Mouse (Mus musculus) E14TG2a.4 (cell line): ENCODE measurements around the gene Stap2.
A peak's percentile ranks its signal among the peaks of the same experiment; 100 is the strongest.

Experiments
- CTCF ChIP-seq: conservative IDR thresholded peaks from 2 replicates; pipeline ENCODE4 v1.5.1; 2014; ENCODE audit warnings: low read length
- NANOG ChIP-seq: IDR thresholded peaks from 2 replicates; pipeline ENCODE4 v1.6.1; 2014; ENCODE audit warnings: borderline replicate concordance, low read length, mixed read lengths

- TF ChIP-seq CTCF = peak; percentile 96
- no peak for TF ChIP-seq NANOG
These were observed 31.0 kb upstream of the Stap2 start, which contains the start of gene Sh3gl1 for GRCm38 (mm10) chr17:56036176-56036900.
